Mouse (Mus musculus) MEL (cell line): ENCODE measurements around the gene Zfp462. TPM values are rescaled to one million over a fixed set of nuclear protein-coding genes. Genes with fewer than 3 reads are reported as not detected.

Experiments
- DNase-seq: peaks from one replicate; pipeline ENCODE4 v3.0.0; 2011; ENCODE audit warnings: low read depth, low spot score
- H3K27ac ChIP-seq: 2 replicates; pipeline ENCODE4 v1.5.1; 2012; ENCODE audit warnings: low read depth, mild to moderate bottlenecking, control low read depth, low read length, moderate library complexity; ENCODE audit not compliant: control insufficient read depth
- H3K27me3 ChIP-seq, 2 experiments: fragments of 150-350 bp in 1 of 2; sonication (generic) in 1 of 2; 2 replicates each; pipeline ENCODE4 v1.6.1; 2012; ENCODE audit warnings: low read length in 2 of 2, mild to moderate bottlenecking in 2 of 2, improper control_type of control experiment in 1 of 2, moderate library complexity in 1 of 2; ENCODE audit not compliant: insufficient read depth in 2 of 2, control insufficient read depth in 1 of 2
- H3K36me3 ChIP-seq, 2 experiments: 2 replicates each; pipeline ENCODE4 v1.6.1; 2012 to 2014; ENCODE audit warnings: low read length in 2 of 2, improper control_type of control experiment in 1 of 2, inconsistent platforms in 1 of 2, mild to moderate bottlenecking in 1 of 2; ENCODE audit not compliant: insufficient read depth in 2 of 2, control insufficient read depth in 1 of 2
- H3K4me1 ChIP-seq, 2 experiments: fragments of 150-350 bp in 1 of 2; sonication (generic) in 1 of 2; 2 replicates each; pipeline ENCODE4 v1.6.1; 2012; ENCODE audit warnings: low read length in 2 of 2, improper control_type of control experiment in 1 of 2, mild to moderate bottlenecking in 1 of 2; ENCODE audit not compliant: insufficient read depth in 2 of 2, control insufficient read depth in 1 of 2
- H3K4me3 ChIP-seq, 2 experiments: fragments of 150-350 bp in 1 of 2; sonication (generic) in 1 of 2; 2 replicates each; pipeline ENCODE4 v1.5.1; 2012; ENCODE audit warnings: low read depth in 2 of 2, low read length in 2 of 2, mild to moderate bottlenecking in 2 of 2, moderate library complexity in 2 of 2, control low read depth in 1 of 2, improper control_type of control experiment in 1 of 2; ENCODE audit not compliant: control insufficient read depth in 1 of 2, insufficient read depth in 1 of 2
- H3K79me2 ChIP-seq: 2 replicates; pipeline ENCODE4 v1.6.1; 2012; ENCODE audit warnings: mild to moderate bottlenecking, low read length, moderate library complexity; ENCODE audit not compliant: control insufficient read depth, poor library complexity, insufficient read depth
- H3K9ac ChIP-seq: 2 replicates; pipeline ENCODE4 v1.6.1; 2012; ENCODE audit warnings: low read depth, mild to moderate bottlenecking, control low read depth, low read length, moderate library complexity; ENCODE audit not compliant: control insufficient read depth, poor library complexity, severe bottlenecking
- H3K9me3 ChIP-seq: fragments of 150-350 bp; sonication (generic); replicated peaks from 2 replicates; pipeline ENCODE4 v1.6.1; 2012; ENCODE audit warnings: mild to moderate bottlenecking, low read length, improper control_type of control experiment, moderate library complexity; ENCODE audit not compliant: insufficient read depth
- CHD2 ChIP-seq: IDR thresholded peaks from 2 replicates; pipeline ENCODE4 v1.6.1; 2011; ENCODE audit warnings: low read length, improper control_type of control experiment
- EP300 ChIP-seq, 2 experiments: IDR thresholded peaks; 2 replicates each; pipeline ENCODE4 v1.6.1; 2011; ENCODE audit warnings: improper control_type of control experiment in 2 of 2, low read length in 2 of 2, low read depth in 1 of 2, mild to moderate bottlenecking in 1 of 2
- GATA1 ChIP-seq: IDR thresholded peaks from 2 replicates; pipeline ENCODE4 v1.6.1; 2011; ENCODE audit warnings: low read depth, low read length, improper control_type of control experiment
- JUND ChIP-seq: IDR thresholded peaks from 2 replicates; pipeline ENCODE4 v1.6.1; 2011; ENCODE audit warnings: low read depth, mild to moderate bottlenecking, improper control_type of control experiment, low read length
- MAFK ChIP-seq: IDR thresholded peaks from 2 replicates; pipeline ENCODE4 v1.6.1; 2011; ENCODE audit warnings: low read depth, mild to moderate bottlenecking, low read length, improper control_type of control experiment, borderline replicate concordance
- MAX ChIP-seq: IDR thresholded peaks from 2 replicates; pipeline ENCODE4 v1.6.1; 2011; ENCODE audit warnings: low read length, improper control_type of control experiment
- MAZ ChIP-seq: IDR thresholded peaks from 2 replicates; pipeline ENCODE4 v1.6.1; 2012; ENCODE audit warnings: low read depth, mild to moderate bottlenecking, inconsistent platforms, low read length, improper control_type of control experiment
- MEF2A ChIP-seq: IDR thresholded peaks from 2 replicates; pipeline ENCODE4 v1.6.1; 2014; ENCODE audit warnings: low read depth, mild to moderate bottlenecking, inconsistent platforms, low read length, improper control_type of control experiment; ENCODE audit not compliant: poor library complexity, insufficient replicate concordance, severe bottlenecking; ENCODE audit errors: extremely low read depth
- MXI1 ChIP-seq: IDR thresholded peaks from 2 replicates; pipeline ENCODE4 v1.6.1; 2011; ENCODE audit warnings: mild to moderate bottlenecking, low read depth, low read length, improper control_type of control experiment
- MYB ChIP-seq: IDR thresholded peaks from 2 replicates; pipeline ENCODE4 v1.6.1; 2011; ENCODE audit warnings: mild to moderate bottlenecking, low read depth, low read length, improper control_type of control experiment
- NELFE ChIP-seq: IDR thresholded peaks from 2 replicates; pipeline ENCODE4 v1.6.1; 2011; ENCODE audit warnings: low read depth, low read length, improper control_type of control experiment
- NRF1 ChIP-seq: IDR thresholded peaks from 2 replicates; pipeline ENCODE4 v1.6.1; 2014; ENCODE audit warnings: low read depth, mild to moderate bottlenecking, inconsistent platforms, low read length, improper control_type of control experiment, moderate library complexity; ENCODE audit not compliant: poor library complexity, insufficient read depth, severe bottlenecking
- POLR2A ChIP-seq, 2 experiments: IDR thresholded peaks; 2 replicates each; pipeline ENCODE4 v1.6.1; 2011 to 2012; ENCODE audit warnings: low read length in 2 of 2, mild to moderate bottlenecking in 2 of 2, control low read depth in 1 of 2, improper control_type of control experiment in 1 of 2, low read depth in 1 of 2, moderate library complexity in 1 of 2; ENCODE audit not compliant: control insufficient read depth in 1 of 2, insufficient read depth in 1 of 2, poor library complexity in 1 of 2
- SIN3A ChIP-seq: IDR thresholded peaks from 2 replicates; pipeline ENCODE4 v1.6.1; 2012; ENCODE audit warnings: low read length, improper control_type of control experiment, inconsistent platforms
- SMC3 ChIP-seq: IDR thresholded peaks from 2 replicates; pipeline ENCODE4 v1.6.1; 2011; ENCODE audit warnings: low read depth, low read length, improper control_type of control experiment
- TAL1 ChIP-seq: IDR thresholded peaks from 2 replicates; pipeline ENCODE4 v1.6.1; 2012; ENCODE audit warnings: mild to moderate bottlenecking, inconsistent platforms, low read length, moderate library complexity, mixed read lengths
- TBP ChIP-seq: IDR thresholded peaks from 2 replicates; pipeline ENCODE4 v1.8.0; 2011; ENCODE audit warnings: low read depth, low read length, improper control_type of control experiment
- USF2 ChIP-seq, 2 experiments: IDR thresholded peaks; 2 replicates each; pipeline ENCODE4 v1.6.1; 2011 to 2012; ENCODE audit warnings: improper control_type of control experiment in 2 of 2, low read length in 2 of 2, borderline replicate concordance in 1 of 2, inconsistent platforms in 1 of 2, low read depth in 1 of 2, mild to moderate bottlenecking in 1 of 2; ENCODE audit not compliant: insufficient read depth in 1 of 2
- ZC3H11A ChIP-seq: IDR thresholded peaks from 2 replicates; pipeline ENCODE4 v1.6.1; 2012; ENCODE audit warnings: low read depth, mild to moderate bottlenecking, inconsistent platforms, low read length, improper control_type of control experiment
- ZKSCAN1 ChIP-seq: IDR thresholded peaks from 2 replicates; pipeline ENCODE4 v1.6.1; 2012; ENCODE audit warnings: low read depth, mild to moderate bottlenecking, inconsistent platforms, low read length, improper control_type of control experiment, moderate library complexity
- ZNF384 ChIP-seq: IDR thresholded peaks from 2 replicates; pipeline ENCODE4 v1.6.1; 2012; ENCODE audit warnings: low read depth, mild to moderate bottlenecking, inconsistent platforms, low read length, improper control_type of control experiment
- polyA plus RNA-seq, 2 experiments: library from polyadenylated mRNA; stranded (reverse) in 1 of 2; unstranded in 1 of 2; fragments of >175 nt in 1 of 2; fragments of >200 nt in 1 of 2; gene quantifications; 2 replicates each; pipeline versions ENCODE4 v1.2.1 to v1.2.4; 2012; ENCODE audit warnings: low replicate concordance in 2 of 2, low read depth in 1 of 2; ENCODE audit not compliant: insufficient read length in 2 of 2, insufficient read depth in 1 of 2, missing spikeins in 1 of 2
- total RNA-seq: library from RNA; depleted of rRNA; stranded (reverse); fragments of 300-350 nt; gene quantifications from 2 replicates; pipeline ENCODE4 v1.2.3, GENCODE M21; 2012

The Zfp462 gene
- total and polyA plus RNA-seq, 3 experiments, result not detected

GRCm38 (mm10) chr4:54995258-54995657 is 50.4 kb downstream of the Zfp462 start:
- TF ChIP-seq NELFE (no peak), JUND (no peak), MXI1 (no peak), GATA1 (no peak), MAX (no peak), SIN3A (no peak), ZC3H11A (no peak), MEF2A (no peak), ZKSCAN1 (no peak), CHD2 (no peak), EP300 (IDR thresholded peaks at IDR 0.05; ENCODE audit: low read depth in 1 of 2, low read length in 2 of 2) (no peak)
- no peaks in the 10 kb centered on the region for H3K36me3 ChIP-seq
- H3K9ac ChIP-seq, result no peak overlapping the region
- no peaks in the 10 kb centered on the region for H3K9me3 ChIP-seq
- H3K27ac ChIP-seq, result no peak overlapping the region
- H3K4me3 ChIP-seq, result no peak overlapping the region
- H3K4me1 ChIP-seq, result no peaks in the 10 kb centered on the region
- DNase-seq, result no peak
- H3K27me3 ChIP-seq, result no peaks in the 10 kb centered on the region
- no peaks in the 10 kb centered on the region for H3K79me2 ChIP-seq

- no peaks in the 10 kb centered on the region for H3K27me3 ChIP-seq
- TF ChIP-seq MEF2A (no peak), MAFK (no peak), MYB (no peak), SMC3 (no peak), TAL1 (no peak), NELFE (no peak)
Measured at GRCm38 (mm10) chr4:54996064-54996463, 51.2 kb downstream of the Zfp462 start.

DNA sequence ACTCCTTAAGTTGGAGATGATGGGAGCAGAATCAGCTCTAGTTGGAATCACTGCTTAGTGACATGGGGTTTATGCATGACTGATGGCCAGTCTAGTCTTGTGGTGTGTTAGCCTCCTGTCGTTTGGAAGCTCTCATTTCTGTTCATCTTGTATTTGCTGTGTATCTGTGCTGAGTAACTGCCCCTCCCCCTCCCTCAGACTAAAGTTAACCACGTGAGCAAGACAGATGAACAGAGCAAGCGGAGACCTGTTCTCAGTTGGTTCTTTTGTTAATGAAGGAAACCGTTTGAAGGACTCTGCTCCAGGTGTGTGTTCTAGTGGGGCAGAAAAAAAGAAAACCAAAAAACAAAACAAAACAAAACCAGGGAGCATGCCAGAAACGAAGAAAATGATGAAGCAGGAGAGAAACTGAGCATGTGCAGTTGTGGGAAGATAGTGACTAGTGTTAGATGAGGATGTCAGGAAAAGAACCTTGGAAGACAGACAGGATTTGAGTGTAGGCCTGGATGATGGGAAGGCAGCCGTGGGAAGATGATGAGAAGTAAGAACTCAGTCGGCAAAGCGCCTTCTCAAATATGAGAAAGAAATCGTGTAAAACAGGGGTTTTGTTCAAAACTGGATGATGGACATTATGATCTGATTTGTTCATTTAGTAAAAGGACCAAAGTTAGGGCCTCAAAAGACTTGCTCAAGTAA is 53.4 kb downstream of the Zfp462 start:
- DNase-seq, result no peak
- Histone ChIP-seq H3K4me3 (no peak overlapping the region), H3K9me3 (no peaks in the 10 kb centered on the region), H3K79me2 (no peaks in the 10 kb centered on the region), H3K27ac (no peak overlapping the region), H3K4me1 (no peaks in the 10 kb centered on the region), H3K27me3 (no peaks in the 10 kb centered on the region), H3K36me3 (no peaks in the 10 kb centered on the region), H3K9ac (no peak overlapping the region)
- TF ChIP-seq ZNF384, result no peak
- TF ChIP-seq NRF1, result no peak
- TF ChIP-seq USF2 (IDR thresholded peaks at IDR 0.05; ENCODE audit: borderline replicate concordance in 1 of 2, insufficient read depth in 1 of 2, low read depth in 1 of 2, low read length in 2 of 2), result no peak
- TF ChIP-seq MXI1, result no peak
- no peak for TF ChIP-seq JUND
- no peak for TF ChIP-seq TBP
- TF ChIP-seq POLR2A (IDR thresholded peaks at IDR 0.05; ENCODE audit: control insufficient read depth in 1 of 2, insufficient read depth in 1 of 2, low read depth in 1 of 2, low read length in 2 of 2, poor library complexity in 1 of 2), result no peak
- TF ChIP-seq MAZ, result no peak

More at GRCm38 (mm10) chr4:54996064-54996463, 51.2 kb downstream of the Zfp462 start:
- no peak overlapping the region for H3K27ac ChIP-seq
- no peaks in the 10 kb centered on the region for H3K4me1 ChIP-seq
- H3K79me2 ChIP-seq, result no peaks in the 10 kb centered on the region
- H3K4me3 ChIP-seq, result no peak overlapping the region
- no peaks in the 10 kb centered on the region for H3K9me3 ChIP-seq
- H3K36me3 ChIP-seq, result no peaks in the 10 kb centered on the region
- no peak for DNase-seq
- no peak overlapping the region for H3K9ac ChIP-seq
